Mouse (Mus musculus) forebrain, embryonic 11.5 days (tissue): ENCODE results near the gene Hcar1. TPM values are rescaled to one million over a fixed set of nuclear protein-coding genes. Genes with fewer than 3 reads are reported as not detected.

Experiments
- ATAC-seq: fragments of 200-750 bp; cut with Nextera tagmentation; replicated peaks from 2 replicates; pipeline ENCODE4 v1.8.0; 2017; ENCODE audit warnings: moderate TSS enrichment; ENCODE audit not compliant: low FRiP score
- DNase-seq: peaks from one replicate; pipeline ENCODE4 v3.0.0-alpha.2; 2017; ENCODE audit warnings: low spot score
- H3K27ac ChIP-seq: fragments of 300-500 bp; sonication (generic); 2 replicates; pipeline ENCODE4 v1.5.1; 2014; ENCODE audit warnings: low read depth, low read length
- H3K27me3 ChIP-seq: fragments of 300-500 bp; sonication (generic); 2 replicates; pipeline ENCODE4 v1.6.1; 2014; ENCODE audit warnings: mild to moderate bottlenecking, low read length, mixed read lengths; ENCODE audit not compliant: control insufficient read depth, insufficient read depth
- H3K36me3 ChIP-seq: fragments of 300-500 bp; sonication (generic); 2 replicates; pipeline ENCODE4 v1.6.1; 2014; ENCODE audit warnings: mild to moderate bottlenecking, low read length, moderate library complexity, mixed read lengths; ENCODE audit not compliant: control insufficient read depth, insufficient read depth
- H3K4me1 ChIP-seq: fragments of 300-500 bp; sonication (generic); replicated peaks from 2 replicates; pipeline ENCODE4 v1.6.1; 2014; ENCODE audit warnings: low read length, mixed read lengths; ENCODE audit not compliant: control insufficient read depth, insufficient read depth
- H3K4me2 ChIP-seq: fragments of 300-500 bp; sonication (generic); 2 replicates; pipeline ENCODE4 v1.6.1; 2014; ENCODE audit warnings: low read depth, mild to moderate bottlenecking, low read length, moderate library complexity, mixed read lengths; ENCODE audit not compliant: severe bottlenecking
- H3K4me3 ChIP-seq: fragments of 300-500 bp; sonication (generic); 2 replicates; pipeline ENCODE4 v1.5.1; 2014; ENCODE audit warnings: low read depth, low read length
- H3K9ac ChIP-seq: fragments of 300-500 bp; sonication (generic); 2 replicates; pipeline ENCODE4 v1.6.1; 2014; ENCODE audit warnings: low read length
- H3K9me3 ChIP-seq: fragments of 300-500 bp; sonication (generic); 2 replicates; pipeline ENCODE4 v1.6.1; 2016; ENCODE audit warnings: low read length, mixed read lengths; ENCODE audit not compliant: control insufficient read depth
- WGBS: fragments of 180-500 bp; shearing (Covaris S2); extraction: QIAGEN DNeasy Blood & Tissue Kit; methylation state at CpG from one replicate; pipeline ENCODE4 v1.1.7; 2014; 5-methylcytosine and 5-hydroxymethylcytosine counted together
- polyA plus RNA-seq: library from polyadenylated mRNA; unstranded; fragments of >200 nt; fragmentation: Nextera tagmentation; extraction: Ambion mirVana; gene quantifications from 2 replicates; pipeline ENCODE4 v1.2.1, GENCODE M21; 2014

The Hcar1 gene
- polyA plus RNA-seq, 1 experiment from 2014 or later: 0.05 TPM

GRCm38 (mm10) chr5:123854511-123854910 is 25.3 kb downstream of the Hcar1 start:
- ATAC-seq: no peak
- 88% methylated on average over 9 of the region's 9 CpGs for WGBS

GRCm38 (mm10) chr5:123853877-123854504 is 25.8 kb downstream of the Hcar1 start:
- DNase-seq: no peak
- no peak for ATAC-seq
- Histone ChIP-seq H3K4me1 (no peaks in the 10 kb centered on the region), H3K27me3 (no peaks in the 10 kb centered on the region), H3K27ac (no peak overlapping the region), H3K9me3 (no peaks in the 10 kb centered on the region), H3K36me3 (no peaks in the 10 kb centered on the region), H3K4me3 (no peak overlapping the region), H3K4me2 (no peak overlapping the region), H3K9ac (no peak overlapping the region)
- WGBS: 90% methylated on average over 11 of the region's 11 CpGs

More at GRCm38 (mm10) chr5:123854511-123854910, 25.3 kb downstream of the Hcar1 start:
- Histone ChIP-seq H3K4me2 (no peak overlapping the region), H3K4me1 (no peaks in the 10 kb centered on the region), H3K4me3 (no peak overlapping the region), H3K9me3 (no peaks in the 10 kb centered on the region), H3K36me3 (no peaks in the 10 kb centered on the region), H3K27me3 (no peaks in the 10 kb centered on the region), H3K9ac (no peak overlapping the region), H3K27ac (no peak overlapping the region)
- DNase-seq: no peak

GRCm38 (mm10) chr5:123851398-123851797 is 28.4 kb downstream of the Hcar1 start:
- H3K27ac ChIP-seq: no peak overlapping the region
- H3K4me2 ChIP-seq: no peak overlapping the region
- H3K36me3 ChIP-seq: no peaks in the 10 kb centered on the region
- no peaks in the 10 kb centered on the region for H3K27me3 ChIP-seq
- H3K4me1 ChIP-seq: no peaks in the 10 kb centered on the region
- ATAC-seq: no peak
- no peak for DNase-seq
- no peak overlapping the region for H3K9ac ChIP-seq
- no peaks in the 10 kb centered on the region for H3K9me3 ChIP-seq
- WGBS: 72% methylated on average over 2 of the region's 2 CpGs
- no peak overlapping the region for H3K4me3 ChIP-seq

- Histone ChIP-seq H3K4me3 (no peak overlapping the region), H3K4me1 (no peaks in the 10 kb centered on the region), H3K27me3 (no peaks in the 10 kb centered on the region), H3K4me2 (no peak overlapping the region), H3K36me3 (no peaks in the 10 kb centered on the region), H3K9ac (no peak overlapping the region), H3K27ac (no peak overlapping the region), H3K9me3 (no peaks in the 10 kb centered on the region)
- no peak for DNase-seq
- no peak for ATAC-seq
- 94% methylated on average over 14 of the region's 14 CpGs for WGBS
These were observed 35.5 kb downstream of the Hcar1 start for GRCm38 (mm10) chr5:123844316-123844715.

- no peak overlapping the region for H3K9ac ChIP-seq
- ATAC-seq (no peak), DNase-seq (no peak)
- H3K4me1 ChIP-seq: no peaks in the 10 kb centered on the region
- WGBS: 60% methylated on average over 4 of the region's 4 CpGs
- H3K36me3 ChIP-seq: no peaks in the 10 kb centered on the region
- no peak overlapping the region for H3K4me3 ChIP-seq
- H3K27ac ChIP-seq: no peak overlapping the region
- H3K9me3 ChIP-seq: no peaks in the 10 kb centered on the region
- H3K27me3 ChIP-seq: no peaks in the 10 kb centered on the region
- no peak overlapping the region for H3K4me2 ChIP-seq
These were observed 36.0 kb downstream of the Hcar1 start for GRCm38 (mm10) chr5:123843816-123844215.

- no peak overlapping the region for H3K9ac ChIP-seq
- H3K27me3 ChIP-seq: no peaks in the 10 kb centered on the region
- ATAC-seq (no peak), DNase-seq (no peak)
- no peaks in the 10 kb centered on the region for H3K9me3 ChIP-seq
- H3K4me2 ChIP-seq: no peak overlapping the region
- H3K36me3 ChIP-seq: no peaks in the 10 kb centered on the region
- WGBS: 81% methylated on average over 3 of the region's 3 CpGs
- no peak overlapping the region for H3K4me3 ChIP-seq
- no peak overlapping the region for H3K27ac ChIP-seq
- H3K4me1 ChIP-seq: no peaks in the 10 kb centered on the region
These were observed 36.9 kb downstream of the Hcar1 start for GRCm38 (mm10) chr5:123842935-123843282.

GRCm38 (mm10) chr5:123842221-123842934 is 37.4 kb downstream of the Hcar1 start:
- H3K4me3 ChIP-seq: no peak overlapping the region
- no peak for ATAC-seq
- no peak for DNase-seq
- H3K9ac ChIP-seq: no peak overlapping the region
- no peaks in the 10 kb centered on the region for H3K36me3 ChIP-seq
- H3K4me2 ChIP-seq: no peak overlapping the region
- WGBS: 72% methylated on average over 11 of the region's 11 CpGs
- H3K9me3 ChIP-seq: no peaks in the 10 kb centered on the region
- no peaks in the 10 kb centered on the region for H3K4me1 ChIP-seq
- no peak overlapping the region for H3K27ac ChIP-seq
- no peaks in the 10 kb centered on the region for H3K27me3 ChIP-seq

GRCm38 (mm10) chr5:123837371-123837770 is 42.4 kb downstream of the Hcar1 start:
- no peak overlapping the region for H3K27ac ChIP-seq
- H3K36me3 ChIP-seq: no peaks in the 10 kb centered on the region
- H3K4me1 ChIP-seq: no peaks in the 10 kb centered on the region
- no peaks in the 10 kb centered on the region for H3K27me3 ChIP-seq
- 51% methylated on average over 4 of the region's 4 CpGs for WGBS
- H3K4me2 ChIP-seq: no peak overlapping the region
- H3K4me3 ChIP-seq: no peak overlapping the region
- DNase-seq (no peak), ATAC-seq (no peak)
- no peak overlapping the region for H3K9ac ChIP-seq
- no peaks in the 10 kb centered on the region for H3K9me3 ChIP-seq

GRCm38 (mm10) chr5:123834836-123835235 is 45.0 kb downstream of the Hcar1 start:
- ATAC-seq (no peak), DNase-seq (no peak)
- 75% methylated on average over 3 of the region's 3 CpGs for WGBS
- no peaks in the 10 kb centered on the region for H3K4me1 ChIP-seq
- no peaks in the 10 kb centered on the region for H3K9me3 ChIP-seq
- no peaks in the 10 kb centered on the region for H3K27me3 ChIP-seq
- H3K4me2 ChIP-seq: no peak overlapping the region
- H3K4me3 ChIP-seq: no peak overlapping the region
- H3K27ac ChIP-seq: no peak overlapping the region
- no peak overlapping the region for H3K9ac ChIP-seq
- H3K36me3 ChIP-seq: no peaks in the 10 kb centered on the region
